Mouse (Mus musculus) forebrain, embryonic 10.5 days (tissue): ENCODE results near the gene Ces2f. TPM values are rescaled to one million over a fixed set of nuclear protein-coding genes. Genes with fewer than 3 reads are reported as not detected.
"Not testable (repeated sequence)": the region's sequence is repeated elsewhere in the genome, so short reads cannot be mapped to it uniquely, and the experiment has no call there.

ENCODE experiments used
- DNase-seq: peaks from one replicate; pipeline ENCODE4 v3.0.0-alpha.2; 2017; ENCODE audit warnings: low spot score; ENCODE audit errors: extremely low spot score
- H3K27ac ChIP-seq: fragments of 300-500 bp; sonication (generic); 2 replicates; pipeline ENCODE4 v1.5.1; 2016; ENCODE audit warnings: mild to moderate bottlenecking
- H3K27me3 ChIP-seq: fragments of 300-500 bp; sonication (generic); 2 replicates; pipeline ENCODE4 v1.6.1; 2016; ENCODE audit warnings: mild to moderate bottlenecking; ENCODE audit not compliant: poor library complexity, severe bottlenecking
- H3K36me3 ChIP-seq: fragments of 300-500 bp; sonication (generic); replicated peaks from 2 replicates; pipeline ENCODE4 v1.6.1; 2016; ENCODE audit warnings: mild to moderate bottlenecking, moderate library complexity
- H3K4me1 ChIP-seq: fragments of 300-500 bp; sonication (generic); 2 replicates; pipeline ENCODE4 v1.6.1; 2016
- H3K4me3 ChIP-seq: fragments of 300-500 bp; sonication (generic); 2 replicates; pipeline ENCODE4 v1.5.1; 2016; ENCODE audit warnings: mild to moderate bottlenecking, moderate library complexity
- H3K9me3 ChIP-seq: fragments of 300-500 bp; sonication (generic); 2 replicates; pipeline ENCODE4 v1.6.1; 2016; ENCODE audit warnings: mild to moderate bottlenecking, moderate library complexity
- WGBS: fragments of 180-500 bp; shearing (Covaris S2); methylation state at CpG from one replicate; pipeline ENCODE4 v1.1.7; 2016; 5-methylcytosine and 5-hydroxymethylcytosine counted together
- polyA plus RNA-seq: library from polyadenylated mRNA; unstranded; fragments of >200 nt; fragmentation: Nextera tagmentation; extraction: Ambion mirVana; gene quantifications from 2 replicates; pipeline ENCODE4 v1.2.1, GENCODE M21; 2016

The Ces2f gene
- polyA plus RNA-seq, result not detected in 2 replicates

- Histone ChIP-seq H3K27ac (no peak within 1 kb of the TSS), H3K9me3 (no peaks in the 10 kb centered on the region), H3K4me3 (no peak within 1 kb of the TSS), H3K36me3 (no peaks in the 10 kb centered on the region), H3K4me1 (0 out of 2 replicates have a peak, but pooled peaks cover 5% of the 10 kb centered on the region), H3K27me3 (no peaks in the 10 kb centered on the region)
- no peak for DNase-seq
- 85% methylated on average over 4 of the region's 4 CpGs for WGBS
Observed at GRCm38 (mm10) chr8:104947056-104947455, at the start of gene Ces2f. TSS of gene Ces2f (plus strand) at chr8:104947356.

- H3K4me1 ChIP-seq, result no peaks in the 10 kb centered on the region
- 82% methylated on average over 2 of the region's 2 CpGs for WGBS
- no peaks in the 10 kb centered on the region for H3K27me3 ChIP-seq
- DNase-seq, result no peak
- no peak overlapping the region for H3K27ac ChIP-seq
- no peak overlapping the region for H3K4me3 ChIP-seq
- no peaks in the 10 kb centered on the region for H3K9me3 ChIP-seq
- no peaks in the 10 kb centered on the region for H3K36me3 ChIP-seq
Observed at GRCm38 (mm10) chr8:104901746-104902145, 45.4 kb upstream of the Ces2f start.

GRCm38 (mm10) chr8:104907111-104907510, 40.0 kb upstream of the Ces2f start:
- WGBS, result 62% methylated on average over 1 of the region's 1 CpGs
- Histone ChIP-seq H3K9me3 (no peaks in the 10 kb centered on the region), H3K27ac (no peak overlapping the region), H3K36me3 (no peaks in the 10 kb centered on the region), H3K27me3 (no peaks in the 10 kb centered on the region), H3K4me3 (no peak overlapping the region), H3K4me1 (no peaks in the 10 kb centered on the region)
- no peak for DNase-seq

GRCm38 (mm10) chr8:104909021-104909420, 38.1 kb upstream of the Ces2f start:
- H3K27ac ChIP-seq, H3K36me3 ChIP-seq, H3K4me1 ChIP-seq, DNase-seq, H3K9me3 ChIP-seq, H3K4me3 ChIP-seq, H3K27me3 ChIP-seq: not testable (repeated sequence)
- 57% methylated on average over 1 of the region's 1 CpGs for WGBS

- not testable (repeated sequence) for H3K27ac ChIP-seq, DNase-seq, H3K4me3 ChIP-seq, H3K4me1 ChIP-seq, H3K9me3 ChIP-seq, H3K27me3 ChIP-seq, H3K36me3 ChIP-seq
- 93% methylated on average over 10 of the region's 10 CpGs for WGBS
Observed at GRCm38 (mm10) chr8:104909651-104910050, 37.5 kb upstream of the Ces2f start.

- 77% methylated on average over 5 of the region's 5 CpGs for WGBS
- H3K27ac ChIP-seq, result no peak within 1 kb of the TSS
- no peaks in the 10 kb centered on the region for H3K4me1 ChIP-seq
- no peaks in the 10 kb centered on the region for H3K27me3 ChIP-seq
- H3K36me3 ChIP-seq, result no peaks in the 10 kb centered on the region
- H3K4me3 ChIP-seq, result no peak within 1 kb of the TSS
- no peaks in the 10 kb centered on the region for H3K9me3 ChIP-seq
- no peak for DNase-seq
Observed at GRCm38 (mm10) chr8:104925972-104926596, 21.1 kb upstream of the Ces2f start, which contains the start of gene Ces2e. TSS of gene Ces2e (plus strand) at chr8:104926260.

DNA sequence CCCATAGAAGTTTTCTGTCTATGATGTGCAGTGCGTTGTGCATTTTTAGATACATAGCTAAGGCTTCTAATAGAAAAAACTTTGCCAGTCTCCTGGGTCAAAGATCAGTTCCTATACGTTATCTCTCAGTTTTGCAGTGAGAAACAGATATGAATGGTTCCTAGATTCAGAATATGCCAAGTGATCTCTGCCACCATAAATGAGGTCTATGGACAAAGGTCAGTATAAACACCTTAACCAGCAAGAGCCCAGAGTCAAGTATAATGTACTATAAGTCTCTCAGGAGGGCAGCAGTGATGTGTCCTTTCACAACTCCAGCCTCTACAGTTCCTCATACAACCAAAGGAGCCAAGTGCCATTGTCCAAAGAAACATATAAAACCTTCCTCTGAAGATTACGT, 19.9 kb upstream of the Ces2f start:
- 90% methylated on average over 3 of the region's 3 CpGs for WGBS
- H3K4me1 ChIP-seq, result no peaks in the 10 kb centered on the region
- H3K27me3 ChIP-seq, result no peaks in the 10 kb centered on the region

DNA sequence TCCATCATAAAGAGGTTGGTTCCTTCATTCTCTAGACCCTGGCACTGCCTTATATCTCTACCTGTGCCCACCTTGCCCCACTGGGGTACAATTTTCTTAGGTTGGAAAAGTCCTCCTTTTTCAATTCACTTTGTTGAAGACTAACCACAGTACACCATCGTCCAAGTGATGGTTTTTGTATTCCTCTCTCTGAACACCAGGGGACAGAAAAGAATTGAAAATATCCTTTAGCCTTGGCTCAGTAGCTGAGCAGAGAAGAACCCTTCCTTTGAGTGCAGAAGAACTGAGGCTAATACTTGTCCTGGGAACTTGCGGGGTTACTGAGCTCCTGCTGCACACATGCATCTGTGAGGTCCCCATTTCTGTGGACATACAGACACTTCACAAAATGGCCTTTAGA, 2.5 kb upstream of the Ces2f start:
- no peaks in the 10 kb centered on the region for H3K36me3 ChIP-seq
- H3K9me3 ChIP-seq, result no peaks in the 10 kb centered on the region
- 0 out of 2 replicates have a peak, but pooled peaks cover 5% of the 10 kb centered on the region for H3K4me1 ChIP-seq
- no peaks in the 10 kb centered on the region for H3K27me3 ChIP-seq
- no peak for DNase-seq
- WGBS, result 81% methylated on average over 2 of the region's 2 CpGs
- H3K27ac ChIP-seq, result no peak overlapping the region
- no peak overlapping the region for H3K4me3 ChIP-seq

More for the DNA sequence above, 19.9 kb upstream of the Ces2f start:
- no peaks in the 10 kb centered on the region for H3K36me3 ChIP-seq
- no peak overlapping the region for H3K27ac ChIP-seq
- H3K4me3 ChIP-seq, result no peak overlapping the region
- DNase-seq, result no peak
- no peaks in the 10 kb centered on the region for H3K9me3 ChIP-seq

- H3K9me3 ChIP-seq, result no peaks in the 10 kb centered on the region
- H3K4me1 ChIP-seq, result 0 out of 2 replicates have a peak, but pooled peaks cover 5% of the 10 kb centered on the region
- no peak overlapping the region for H3K4me3 ChIP-seq
- H3K36me3 ChIP-seq, result no peaks in the 10 kb centered on the region
- DNase-seq, result no peak
- no peaks in the 10 kb centered on the region for H3K27me3 ChIP-seq
- no peak overlapping the region for H3K27ac ChIP-seq
- 90% methylated on average over 5 of the region's 5 CpGs for WGBS
Observed at GRCm38 (mm10) chr8:104949031-104949430, 1.9 kb downstream of the Ces2f start.

DNA sequence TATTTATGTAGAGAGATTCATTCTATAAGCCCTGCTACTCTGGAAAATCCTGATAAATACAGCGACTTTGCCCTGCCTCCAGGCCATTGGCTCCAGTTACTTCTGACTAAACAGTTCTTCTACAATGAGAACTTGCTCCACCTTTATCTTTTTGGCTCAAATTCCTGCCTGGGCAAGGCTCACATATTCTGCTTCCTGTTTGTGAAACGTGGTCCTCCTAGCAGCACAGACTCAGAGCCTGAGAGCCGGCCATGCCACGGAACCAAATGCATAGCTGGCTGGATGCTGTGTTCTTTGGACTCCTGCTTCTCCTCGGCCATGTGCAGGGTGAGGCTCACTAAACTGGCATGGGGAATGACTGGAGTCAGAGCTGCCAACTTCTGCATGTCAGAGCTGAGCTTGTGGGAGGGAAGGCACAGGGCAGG, 14.4 kb downstream of the Ces2f start, which contains the start of gene Ces2g:
Ces2g (plus strand) TSS at position 182 of the 425 bp plus-strand sequence.
- Histone ChIP-seq H3K27me3 (no peaks in the 10 kb centered on the region), H3K4me3 (no peak within 1 kb of the TSS), H3K4me1 (no peaks in the 10 kb centered on the region), H3K36me3 (no peaks in the 10 kb centered on the region), H3K27ac (no peak within 1 kb of the TSS), H3K9me3 (no peaks in the 10 kb centered on the region)
- DNase-seq, result no peak
- WGBS, result 77% methylated on average over 5 of the region's 5 CpGs

DNA sequence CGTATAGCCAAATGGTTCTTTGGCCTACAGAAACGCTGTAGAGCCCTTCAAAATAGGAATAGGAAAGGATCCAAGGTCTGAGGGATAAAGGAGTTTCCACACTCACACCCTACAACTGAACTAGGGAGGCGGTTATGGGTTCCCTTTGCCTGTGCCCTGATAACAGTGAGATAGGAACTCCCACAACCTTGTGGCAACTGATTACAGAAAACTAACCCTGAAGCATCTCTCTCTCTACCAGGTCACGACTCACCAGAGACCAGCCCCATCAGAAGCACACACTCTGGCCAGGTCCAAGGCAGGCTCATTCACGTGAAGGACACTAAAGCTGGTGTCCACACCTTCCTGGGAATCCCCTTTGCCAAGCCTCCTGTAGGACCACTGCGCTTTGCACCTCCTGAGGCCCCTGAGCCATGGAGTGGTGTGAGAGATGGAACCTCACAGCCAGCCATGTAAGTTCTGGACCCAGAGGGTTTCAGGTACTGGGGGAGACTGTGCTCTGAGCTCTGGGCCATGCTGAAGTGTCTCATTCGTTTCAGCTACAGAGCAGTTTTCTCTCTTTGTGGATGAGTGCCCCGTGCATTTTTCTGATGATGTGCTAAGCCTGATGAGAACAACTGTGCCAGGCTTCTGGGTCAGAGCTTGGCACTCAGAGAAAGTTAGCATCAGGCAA, 15.2 kb downstream of the Ces2f start:
- Histone ChIP-seq H3K9me3 (no peaks in the 10 kb centered on the region), H3K27ac (no peak overlapping the region), H3K4me3 (no peak overlapping the region), H3K4me1 (no peaks in the 10 kb centered on the region), H3K36me3 (no peaks in the 10 kb centered on the region), H3K27me3 (no peaks in the 10 kb centered on the region)
- no peak for DNase-seq
- WGBS, result 80% methylated on average over 8 of the region's 8 CpGs

DNA sequence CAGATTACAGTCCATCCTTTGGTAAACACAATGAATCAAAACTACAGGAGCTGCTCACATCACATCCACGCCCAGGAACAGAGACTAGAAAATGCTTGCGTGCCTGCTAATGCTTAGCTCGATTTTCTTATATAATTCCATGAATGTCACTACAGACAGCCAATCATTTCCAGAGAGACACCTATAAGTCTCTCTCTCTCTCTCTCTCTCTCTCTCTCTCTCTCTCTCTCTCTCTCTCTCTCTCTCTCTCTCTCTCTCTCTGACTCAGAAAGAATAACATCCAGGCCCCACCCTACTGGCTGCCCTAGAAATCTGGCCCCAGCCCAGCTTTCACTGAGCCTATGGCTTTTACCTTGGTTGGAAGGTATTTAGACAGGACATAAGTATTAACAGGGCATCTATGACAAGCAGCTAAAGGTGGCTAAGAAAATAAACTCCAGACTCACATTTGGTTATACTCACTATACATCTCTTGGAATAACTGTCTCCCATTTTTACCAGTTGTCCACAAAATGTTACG, 16.3 kb downstream of the Ces2f start:
- no peak for DNase-seq
- no peaks in the 10 kb centered on the region for H3K27me3 ChIP-seq
- H3K9me3 ChIP-seq, result no peaks in the 10 kb centered on the region
- H3K4me3 ChIP-seq, result no peak overlapping the region
- H3K4me1 ChIP-seq, result no peaks in the 10 kb centered on the region
- H3K36me3 ChIP-seq, result no peaks in the 10 kb centered on the region
- H3K27ac ChIP-seq, result no peak overlapping the region
- WGBS, result 86% methylated on average over 4 of the region's 4 CpGs

DNA sequence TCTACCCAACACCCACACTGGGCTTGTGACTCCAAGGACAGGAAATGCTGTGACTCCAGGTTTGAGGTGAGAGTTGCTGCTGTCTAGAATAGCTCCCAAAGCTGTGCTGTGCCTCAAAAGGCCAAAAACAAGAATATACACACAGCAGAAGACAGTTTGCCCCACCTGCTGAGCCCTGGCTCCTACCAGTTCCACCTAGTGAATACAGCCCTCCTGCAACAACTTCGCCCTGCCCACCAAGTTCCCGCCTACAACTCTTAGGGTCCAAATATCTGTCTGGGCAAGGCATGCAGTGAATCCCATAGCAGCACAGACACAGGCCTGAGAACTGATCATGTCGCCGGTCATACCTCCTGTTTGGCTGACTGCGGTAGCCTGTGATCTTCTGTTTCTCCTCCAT, 37.0 kb downstream of the Ces2f start:
- H3K27ac ChIP-seq, result no peak overlapping the region
- no peaks in the 10 kb centered on the region for H3K36me3 ChIP-seq
- 90% methylated on average over 5 of the region's 5 CpGs for WGBS
- no peak overlapping the region for H3K4me3 ChIP-seq
- no peaks in the 10 kb centered on the region for H3K27me3 ChIP-seq
- no peaks in the 10 kb centered on the region for H3K4me1 ChIP-seq
- H3K9me3 ChIP-seq, result peaks cover 15% of the 10 kb centered on the region; the same call in 1 of the 2 replicates
- no peak for DNase-seq
